ENCODE assay signal across 24 mouse cellular contexts in the genomic region with DNA sequence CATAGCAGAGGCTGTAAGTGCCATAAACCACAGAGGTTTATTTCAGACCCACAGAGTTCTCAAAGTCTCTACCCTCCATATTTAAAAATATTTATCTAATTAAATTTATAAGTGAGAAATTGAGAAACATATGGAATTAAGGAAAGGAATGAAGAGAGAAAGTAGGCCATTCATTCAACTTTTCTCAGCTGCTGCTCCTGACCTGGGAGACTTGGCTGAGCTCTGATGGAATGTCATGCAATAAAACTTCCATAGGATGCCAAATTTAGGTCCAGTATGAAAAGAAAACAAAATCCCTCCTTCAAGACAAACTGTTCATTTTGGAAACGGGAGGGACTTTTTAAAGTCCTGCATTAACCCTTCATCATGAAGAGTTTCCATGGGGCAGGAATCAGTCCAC.
DNase-seq lines count a peak whose midpoint lies in the region; ATAC-seq and TF ChIP-seq lines count a peak whose summit lies in the region.
"Had no signal": no experiment of that assay in that cellular context is flagged by ENCODE, and none has a peak within 500 bp of the region (broad histone marks: within the 10 kb centered on the region; RNA-seq: fewer than 3 reads in every experiment).

No protein-coding gene starts in this region.

- no peak overlapping the region for H3K4me3 ChIP-seq in kidney, embryonic 14.5 days (ENCODE audit: low read length)
- no peak overlapping the region for H3K4me3 ChIP-seq in lung, embryonic 14.5 days (ENCODE audit: low read depth, low read length)
- no peak overlapping the region for H3K4me3 ChIP-seq in embryonic fibroblast, embryonic 13.5 days (ENCODE audit: insufficient read depth, low read length)
- H3K4me3 ChIP-seq in stomach, embryonic 16.5 days (replicated peaks; ENCODE audit: low read length), result no peak overlapping the region
- H3K4me3 ChIP-seq: gastrocnemius, adult 2 months; heart, embryonic 12.5 days; midbrain, embryonic 10.5 days; midbrain, embryonic 15.5 days; neural tube, embryonic 15.5 days had no signal

- DNase-seq in kidney, postnatal 14 days, result no peak
- DNase-seq in lung, embryonic 14.5 days, result no peak
- DNase-seq in lung, postnatal 4 days, result no peak
- no peak for DNase-seq in retina, postnatal 1 day
- DNase-seq: adrenal gland, postnatal 10 days; cerebellum, adult 8-10 months; embryo, embryonic 11 days; gastrocnemius, adult 2 months; gastrocnemius, postnatal 36 days; heart, adult 18-20 months; heart, postnatal 10 days; spleen, adult 18-20 months had no signal

- no peaks in the 10 kb centered on the region for H3K36me3 ChIP-seq in kidney, embryonic 14.5 days (ENCODE audit: control insufficient read depth, insufficient read depth, low read length)
- H3K36me3 ChIP-seq in lung, embryonic 14.5 days (ENCODE audit: insufficient read depth), result no peaks in the 10 kb centered on the region
- no peaks in the 10 kb centered on the region for H3K36me3 ChIP-seq in stomach, embryonic 16.5 days (ENCODE audit: control insufficient read depth, insufficient read depth, low read length)
- H3K36me3 ChIP-seq: heart, embryonic 12.5 days; midbrain, embryonic 10.5 days; midbrain, embryonic 15.5 days; neural tube, embryonic 15.5 days had no signal

- no peak for TF ChIP-seq CTCF in lung, embryonic 14.5 days (IDR thresholded peaks at IDR 0.05; ENCODE audit: low read depth)
- no peak for TF ChIP-seq CTCF in embryonic fibroblast, embryonic 13.5 days (IDR thresholded peaks at IDR 0.05; ENCODE audit: borderline replicate concordance, insufficient read depth, low read length)

- no peak for TF ChIP-seq POLR2A in embryonic fibroblast, embryonic 13.5 days (IDR thresholded peaks at IDR 0.05; ENCODE audit: low read depth, low read length)

- H3K4me2 ChIP-seq in kidney, embryonic 14.5 days (replicated peaks; ENCODE audit: low read depth, low read length), result no peak overlapping the region
- H3K4me2 ChIP-seq in lung, embryonic 14.5 days, result no peak overlapping the region
- H3K4me2 ChIP-seq in stomach, embryonic 16.5 days (ENCODE audit: low read depth, low read length), result no peak overlapping the region
- H3K4me2 ChIP-seq: heart, embryonic 12.5 days; hindbrain, embryonic 14.5 days; liver, embryonic 11.5 days; midbrain, embryonic 15.5 days; neural tube, embryonic 15.5 days had no signal

- no peak for ATAC-seq in kidney, embryonic 14.5 days (ENCODE audit: low FRiP score, low TSS enrichment)
- no peak for ATAC-seq in lung, embryonic 14.5 days (ENCODE audit: insufficient read depth)
- ATAC-seq in stomach, embryonic 16.5 days (ENCODE audit: insufficient read depth, low FRiP score), result no peak
- ATAC-seq: forebrain, embryonic 14.5 days; intestine, postnatal 0 days; midbrain, embryonic 15.5 days; Patski had no signal

- H3K9me3 ChIP-seq in kidney, embryonic 14.5 days (ENCODE audit: control insufficient read depth, low read length), result no peaks in the 10 kb centered on the region
- no peaks in the 10 kb centered on the region for H3K9me3 ChIP-seq in lung, embryonic 14.5 days (ENCODE audit: low read depth, low read length)
- H3K9me3 ChIP-seq in stomach, embryonic 16.5 days (replicated peaks; ENCODE audit: control insufficient read depth, low read length), result no peaks in the 10 kb centered on the region
- H3K9me3 ChIP-seq: heart, embryonic 12.5 days; midbrain, embryonic 10.5 days; midbrain, embryonic 15.5 days; neural tube, embryonic 15.5 days had no signal

- H3K4me1 ChIP-seq in kidney, embryonic 14.5 days (ENCODE audit: control insufficient read depth, insufficient read depth, low read length), result peaks cover 13% of the 10 kb centered on the region
- H3K4me1 ChIP-seq in lung, embryonic 14.5 days (ENCODE audit: insufficient read depth), result no peaks in the 10 kb centered on the region; the same call in 1 of the 2 replicates
- H3K4me1 ChIP-seq in embryonic fibroblast, embryonic 13.5 days (ENCODE audit: control insufficient read depth, insufficient read depth, low read length), result no peaks in the 10 kb centered on the region; the same call in 1 of the 2 replicates
- H3K4me1 ChIP-seq in stomach, embryonic 16.5 days (ENCODE audit: control insufficient read depth, insufficient read depth, low read length), result 0 out of 2 replicates have a peak, but pooled peaks cover 6% of the 10 kb centered on the region
- H3K4me1 ChIP-seq: heart, embryonic 12.5 days; midbrain, embryonic 10.5 days; midbrain, embryonic 15.5 days had no signal

- H3K9ac ChIP-seq in kidney, embryonic 14.5 days (ENCODE audit: low read depth, low read length), result no peak overlapping the region
- no peak overlapping the region for H3K9ac ChIP-seq in lung, embryonic 14.5 days
- no peak overlapping the region for H3K9ac ChIP-seq in stomach, embryonic 16.5 days (ENCODE audit: low read length)
- H3K9ac ChIP-seq: heart, embryonic 12.5 days; hindbrain, embryonic 14.5 days; midbrain, embryonic 15.5 days; neural tube, embryonic 15.5 days had no signal

- H3K27me3 ChIP-seq in kidney, embryonic 14.5 days (ENCODE audit: control insufficient read depth, insufficient read depth, low read length), result no peaks in the 10 kb centered on the region
- no peaks in the 10 kb centered on the region for H3K27me3 ChIP-seq in lung, embryonic 14.5 days (ENCODE audit: insufficient read depth, low read length)
- no peaks in the 10 kb centered on the region for H3K27me3 ChIP-seq in stomach, embryonic 16.5 days (ENCODE audit: control insufficient read depth, insufficient read depth, low read length)
- H3K27me3 ChIP-seq: heart, embryonic 12.5 days; midbrain, embryonic 15.5 days; neural tube, embryonic 15.5 days; Patski had no signal

- H3K27ac ChIP-seq in kidney, embryonic 14.5 days (ENCODE audit: low read depth, low read length), result peak overlapping the region; percentile 38; the same call in 1 of the 2 replicates
- peak overlapping the region; percentile 33; the same call in 1 of the 2 replicates for H3K27ac ChIP-seq in lung, embryonic 14.5 days (ENCODE audit: low read depth)
- H3K27ac ChIP-seq in embryonic fibroblast, embryonic 13.5 days (ENCODE audit: insufficient read depth, low read length), result peak overlapping the region; percentile 40; the same call in 1 of the 2 replicates
- H3K27ac ChIP-seq in stomach, embryonic 16.5 days (ENCODE audit: low read length), result peak overlapping the region; percentile 69; the same call in 1 of the 2 replicates
- H3K27ac ChIP-seq: gastrocnemius, adult 2 months; hindbrain, embryonic 14.5 days; midbrain, embryonic 10.5 days; midbrain, embryonic 15.5 days; neural tube, embryonic 15.5 days had no signal

- 33% methylated on average over 1 of the region's 1 CpGs for WGBS in kidney, embryonic 14.5 days
- 21% methylated on average over 1 of the region's 1 CpGs for WGBS in lung, embryonic 14.5 days
- 29% methylated on average over 1 of the region's 1 CpGs for WGBS in stomach, embryonic 16.5 days
